ENCODE assay signal across 19 mouse cellular contexts in the genomic region with DNA sequence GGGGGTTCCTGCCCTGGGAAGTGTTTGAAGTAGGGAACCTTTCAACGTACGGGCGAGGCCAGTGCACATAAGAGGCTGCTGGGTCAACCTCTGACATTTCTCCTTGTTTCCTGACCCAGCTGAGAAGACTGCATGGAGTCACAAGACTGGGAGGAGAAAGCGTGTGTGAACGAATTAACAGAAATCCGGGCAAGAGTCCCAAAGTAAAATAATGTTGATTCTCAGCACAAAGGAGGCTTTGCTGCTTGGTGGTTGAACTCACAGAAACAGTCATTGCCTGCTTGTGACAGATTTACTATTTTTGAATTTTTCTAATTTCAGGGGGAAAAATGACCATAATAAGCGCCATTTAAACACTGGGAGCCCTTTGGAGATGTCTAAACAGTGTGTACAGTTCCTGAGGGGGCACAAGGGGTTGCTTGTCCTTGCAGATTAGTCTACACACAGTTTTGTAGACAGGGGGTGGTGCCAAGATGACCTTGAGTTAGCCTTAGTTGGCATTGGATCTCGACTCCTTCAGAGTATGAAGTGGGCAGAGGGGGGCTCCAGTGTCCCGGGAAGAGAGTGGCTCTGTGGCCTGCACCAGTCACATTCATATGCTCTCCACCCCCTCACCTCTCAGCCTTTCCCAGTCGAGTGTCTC. TPM values are rescaled to one million over a fixed set of nuclear protein-coding genes. Genes with fewer than 3 reads are reported as not detected.
DNase-seq lines count a peak whose midpoint lies in the region; ATAC-seq and TF ChIP-seq lines count a peak whose summit lies in the region.
"Had no signal": no experiment of that assay in that cellular context is flagged by ENCODE, and none has a peak within 500 bp of the region (broad histone marks: within the 10 kb centered on the region; RNA-seq: fewer than 3 reads in every experiment).

No protein-coding gene starts in this region.

- no peaks in the 10 kb centered on the region for H3K27me3 ChIP-seq in forebrain, embryonic 10.5 days (ENCODE audit: poor library complexity, severe bottlenecking)
- H3K27me3 ChIP-seq in forebrain, embryonic 16.5 days (replicated peaks; ENCODE audit: control insufficient read depth, insufficient read depth, low read length) = no peaks in the 10 kb centered on the region
- H3K27me3 ChIP-seq in kidney, adult 2 months (replicated peaks; ENCODE audit: control insufficient read depth, insufficient read depth, low read length) = no peaks in the 10 kb centered on the region
- no peaks in the 10 kb centered on the region for H3K27me3 ChIP-seq in stomach, postnatal 0 days (ENCODE audit: control insufficient read depth, insufficient read depth, low read length)
- H3K27me3 ChIP-seq: kidney, embryonic 15.5 days; liver, embryonic 15.5 days; midbrain, embryonic 13.5 days had no signal

- no peak overlapping the region for H3K4me2 ChIP-seq in forebrain, embryonic 16.5 days (ENCODE audit: low read length)
- H3K4me2 ChIP-seq in stomach, postnatal 0 days (replicated peaks; ENCODE audit: low read depth) = no peak overlapping the region
- H3K4me2 ChIP-seq: kidney, embryonic 15.5 days; liver, embryonic 15.5 days; midbrain, embryonic 13.5 days had no signal

- 82% methylated on average over 10 of the region's 10 CpGs for WGBS in forebrain, embryonic 10.5 days
- 58% methylated on average over 10 of the region's 10 CpGs for WGBS in forebrain, embryonic 16.5 days
- 59% methylated on average over 10 of the region's 10 CpGs for WGBS in kidney, adult 2 months
- WGBS in stomach, postnatal 0 days = 32% methylated on average over 10 of the region's 10 CpGs

- H3K9ac ChIP-seq in forebrain, embryonic 16.5 days (replicated peaks; ENCODE audit: low read depth, low read length) = no peak overlapping the region
- no peak overlapping the region for H3K9ac ChIP-seq in stomach, postnatal 0 days (ENCODE audit: low read length)
- H3K9ac ChIP-seq: forebrain, postnatal 0 days; kidney, embryonic 15.5 days; liver, embryonic 15.5 days; midbrain, embryonic 13.5 days had no signal

- H3K9me3 ChIP-seq in forebrain, embryonic 10.5 days = no peaks in the 10 kb centered on the region
- no peaks in the 10 kb centered on the region for H3K9me3 ChIP-seq in forebrain, embryonic 16.5 days (ENCODE audit: control insufficient read depth, low read length)
- H3K9me3 ChIP-seq in stomach, postnatal 0 days (ENCODE audit: control insufficient read depth, low read length) = no peaks in the 10 kb centered on the region
- H3K9me3 ChIP-seq: kidney, embryonic 15.5 days; liver, embryonic 15.5 days; midbrain, embryonic 13.5 days had no signal

- DNase-seq in forebrain, embryonic 10.5 days (ENCODE audit: extremely low spot score, low spot score) = no peak
- DNase-seq in kidney, adult 2 months = peak; percentile 9
- no peak for DNase-seq in kidney, adult 8-10 months
- DNase-seq in ovary, adult 18-20 months (ENCODE audit: low spot score) = peak; percentile 60
- DNase-seq in ovary, postnatal 10 days (ENCODE audit: low spot score) = no peak
- no peak for DNase-seq in thymus, postnatal 14 days
- DNase-seq in stomach, postnatal 0 days (ENCODE audit: low spot score) = no peak
- DNase-seq: adrenal gland, adult 8-10 months; cerebellum, adult 11 months; cerebellum, postnatal 14 days; forebrain, postnatal 0 days; right cerebral cortex, postnatal 14 days had no signal

- no peaks in the 10 kb centered on the region for H3K36me3 ChIP-seq in forebrain, embryonic 10.5 days (replicated peaks)
- H3K36me3 ChIP-seq in forebrain, embryonic 16.5 days (ENCODE audit: control insufficient read depth, insufficient read depth) = no peaks in the 10 kb centered on the region
- H3K36me3 ChIP-seq in kidney, adult 2 months (ENCODE audit: control insufficient read depth, insufficient read depth, low read length) = no peaks in the 10 kb centered on the region
- no peaks in the 10 kb centered on the region for H3K36me3 ChIP-seq in stomach, postnatal 0 days (ENCODE audit: control insufficient read depth, insufficient read depth, low read length)
- H3K36me3 ChIP-seq: kidney, embryonic 15.5 days; liver, embryonic 15.5 days; midbrain, embryonic 13.5 days had no signal

- no peak for TF ChIP-seq POLR2A in kidney, adult 2 months (IDR thresholded peaks at IDR 0.05; ENCODE audit: low read depth, low read length)

- no peak overlapping the region for H3K4me3 ChIP-seq in forebrain, embryonic 10.5 days
- no peak overlapping the region for H3K4me3 ChIP-seq in forebrain, embryonic 16.5 days (replicated peaks; ENCODE audit: low read length)
- no peak overlapping the region for H3K4me3 ChIP-seq in kidney, adult 2 months (ENCODE audit: insufficient read depth, low read depth, low read length)
- no peak overlapping the region for H3K4me3 ChIP-seq in stomach, postnatal 0 days (ENCODE audit: low read depth, low read length)
- H3K4me3 ChIP-seq: erythroblast, embryonic 14.5 days; kidney, embryonic 15.5 days; liver, embryonic 15.5 days; midbrain, embryonic 13.5 days; myocyte had no signal

- no peak for TF ChIP-seq CTCF in kidney, adult 2 months (conservative IDR thresholded peaks at IDR 0.05; ENCODE audit: insufficient read depth, insufficient read length, low read depth, low read length)
- no peak for TF ChIP-seq CTCF in stomach, postnatal 0 days (IDR thresholded peaks at IDR 0.05; ENCODE audit: low read depth)

- 0 out of 2 replicates have a peak overlapping the region, but pooled peaks have one; percentile 0 for H3K27ac ChIP-seq in forebrain, embryonic 10.5 days
- H3K27ac ChIP-seq in forebrain, embryonic 16.5 days (ENCODE audit: low read length) = no peak overlapping the region
- no peak overlapping the region for H3K27ac ChIP-seq in kidney, adult 2 months (ENCODE audit: insufficient read depth, low read depth, low read length)
- H3K27ac ChIP-seq in stomach, postnatal 0 days (replicated peaks) = no peak overlapping the region
- H3K27ac ChIP-seq: kidney, embryonic 15.5 days; liver, embryonic 15.5 days; macrophage; midbrain, embryonic 13.5 days had no signal

- no peak for TF ChIP-seq EP300 in stomach, postnatal 0 days (optimal IDR thresholded peaks at IDR 0.05)

- peaks cover 32% of the 10 kb centered on the region for H3K4me1 ChIP-seq in forebrain, embryonic 10.5 days
- no peaks in the 10 kb centered on the region; the same call in 1 of the 2 replicates for H3K4me1 ChIP-seq in forebrain, embryonic 16.5 days (replicated peaks; ENCODE audit: control insufficient read depth, insufficient read depth, low read length)
- H3K4me1 ChIP-seq in kidney, adult 2 months (ENCODE audit: control insufficient read depth, insufficient read depth, low read length) = no peaks in the 10 kb centered on the region
- 0 out of 2 replicates have a peak, but pooled peaks cover 2% of the 10 kb centered on the region for H3K4me1 ChIP-seq in stomach, postnatal 0 days (replicated peaks; ENCODE audit: control insufficient read depth, insufficient read depth)
- H3K4me1 ChIP-seq: liver, embryonic 15.5 days had no signal

- ATAC-seq in forebrain, embryonic 16.5 days = no peak
- ATAC-seq in stomach, postnatal 0 days (ENCODE audit: low FRiP score, low TSS enrichment) = no peak
- ATAC-seq: forebrain, postnatal 0 days had no signal

RNA-seq across cellular contexts. Expression of gene Cdv3, which starts 21.5 kb away (rescaled TPM):
- polyA plus RNA-seq in forebrain, embryonic 10.5 days (2016; fragmentation: Nextera tagmentation; extraction: Ambion mirVana) = 188 and 213 TPM in 2 replicates
- 82.8 and 113 TPM in 2 replicates for polyA plus RNA-seq in forebrain, embryonic 16.5 days (2015; fragmentation: Nextera tagmentation; extraction: Ambion mirVana)
- polyA plus RNA-seq in kidney, adult 2 months (2012; rRNA removed) = 24.4 and 27.0 TPM in 2 replicates
- polyA plus RNA-seq in stomach, postnatal 0 days (2015; fragmentation: Nextera tagmentation; extraction: Ambion mirVana) = 47.7 and 50.0 TPM in 2 replicates

Comparison
In these comparisons a context has a peak if more than half of its experiments do, and no peak if none do; other contexts are left out.
1. DNase-seq: peak in kidney, adult 2 months (single experiment) and ovary, adult 18-20 months (single experiment); none in forebrain, embryonic 10.5 days (single experiment), kidney, adult 8-10 months (0 of 2), ovary, postnatal 10 days (single experiment), thymus, postnatal 14 days (single experiment) and stomach, postnatal 0 days (single experiment).